Mouse (Mus musculus): ENCODE data around the gene Hoxd4.

Hoxd4 gene

DNA sequence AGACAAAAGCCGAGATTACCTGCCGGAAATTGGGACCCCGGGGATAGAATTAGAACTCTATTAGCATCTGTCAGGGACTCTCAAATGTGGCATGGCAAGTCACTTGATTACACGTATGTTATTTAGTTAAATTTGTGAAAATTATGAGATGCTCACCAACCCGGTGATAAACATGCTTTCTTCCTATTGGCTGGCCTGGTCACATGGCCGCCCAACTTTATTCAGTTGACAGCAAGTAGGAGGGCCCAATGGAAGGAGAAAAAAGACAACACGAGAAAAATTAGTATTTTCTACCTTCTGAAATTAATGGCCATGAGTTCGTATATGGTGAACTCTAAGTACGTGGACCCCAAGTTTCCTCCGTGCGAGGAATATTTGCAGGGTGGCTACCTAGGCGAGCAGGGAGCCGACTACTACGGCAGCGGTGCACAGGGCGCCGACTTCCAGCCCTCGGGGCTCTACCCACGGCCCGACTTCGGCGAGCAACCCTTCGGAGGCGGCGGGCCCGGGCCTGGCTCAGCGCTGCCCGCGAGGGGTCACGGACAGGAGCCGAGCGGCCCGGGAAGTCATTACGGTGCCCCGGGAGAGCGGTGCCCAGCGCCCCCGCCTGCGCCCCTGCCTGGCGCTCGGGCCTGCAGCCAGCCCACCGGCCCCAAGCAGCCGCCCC, 15.4 kb downstream of the Hoxd4 start:
- DNase-seq (ENCODE audit: low read depth, low spot score) = no peak

- no peak for DNase-seq (ENCODE audit: low read depth, low spot score)
Measured at GRCm38 (mm10) chr2:74727640-74728302, 16.0 kb downstream of the Hoxd4 start.

DNA sequence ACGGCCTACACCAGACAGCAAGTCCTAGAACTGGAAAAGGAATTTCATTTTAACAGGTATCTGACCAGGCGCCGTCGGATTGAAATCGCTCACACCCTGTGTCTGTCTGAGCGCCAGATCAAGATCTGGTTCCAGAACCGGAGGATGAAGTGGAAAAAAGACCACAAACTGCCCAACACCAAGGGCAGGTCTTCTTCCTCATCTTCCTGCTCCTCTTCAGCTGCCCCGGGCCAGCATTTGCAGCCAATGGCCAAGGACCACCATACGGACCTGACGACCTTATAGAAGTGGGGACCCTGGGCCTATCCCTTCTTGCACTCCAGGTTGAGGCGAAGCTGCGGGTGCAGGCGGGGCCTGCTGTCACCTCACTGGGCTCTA, 16.6 kb downstream of the Hoxd4 start:
- no peak for DNase-seq (ENCODE audit: low read depth, low spot score)

DNA sequence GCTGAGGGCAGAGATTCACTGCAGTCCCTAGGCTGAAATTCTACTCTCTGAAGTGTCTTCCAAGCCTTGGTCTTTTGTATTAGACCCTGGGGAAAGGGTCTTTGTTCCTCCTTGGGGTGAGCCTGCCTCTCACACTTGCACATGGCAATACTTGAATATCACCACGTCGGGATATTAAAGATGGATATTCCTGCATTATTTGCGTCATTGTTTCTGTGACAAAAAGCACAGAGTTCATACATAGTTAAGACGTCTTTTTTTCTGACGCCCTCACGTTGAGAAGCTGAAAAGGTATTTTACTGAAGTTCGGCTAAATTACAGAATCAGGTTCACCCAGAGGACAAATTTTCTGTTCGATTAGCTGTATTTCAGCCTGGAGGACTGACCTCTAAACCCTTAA, 18.6 kb downstream of the Hoxd4 start:
- no peak for DNase-seq (ENCODE audit: low read depth, low spot score)

- no peak for DNase-seq (ENCODE audit: low read depth, low spot score)
Measured at GRCm38 (mm10) chr2:74731055-74731454, 19.3 kb downstream of the Hoxd4 start.

DNA sequence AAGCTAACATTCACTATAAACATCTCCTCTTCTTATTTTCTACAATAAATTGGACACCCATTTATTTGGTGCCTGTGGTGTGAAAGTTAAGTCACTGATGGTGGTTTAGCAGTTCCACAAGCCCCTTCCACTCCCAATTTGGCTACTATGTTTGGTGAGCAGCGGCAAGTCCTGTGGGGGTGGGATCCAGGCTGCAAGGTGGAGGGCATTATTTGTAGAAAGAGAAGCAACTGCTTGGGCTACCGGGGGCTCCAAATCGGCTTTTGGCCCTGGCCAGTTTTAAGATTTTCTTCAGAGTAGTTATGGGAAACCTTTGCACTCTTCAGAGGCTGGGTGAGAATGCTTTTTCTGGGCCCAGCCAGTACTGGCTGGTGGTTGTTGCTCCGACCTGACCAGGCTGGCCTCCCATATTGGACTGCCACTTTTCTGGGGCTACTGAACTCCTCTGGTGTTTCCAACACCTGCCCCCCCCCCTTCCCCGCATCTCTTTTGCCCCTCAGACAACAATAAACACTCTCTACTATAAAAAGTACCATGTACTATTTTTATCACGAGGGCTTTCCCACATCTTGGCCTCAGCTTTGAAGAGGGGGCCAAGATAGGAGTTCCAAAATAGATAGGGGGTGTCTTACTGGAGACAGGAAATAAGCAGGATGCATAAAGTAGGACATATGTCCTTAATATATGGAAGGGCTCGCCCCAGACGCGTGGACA, 20.2 kb downstream of the Hoxd4 start:
- DNase-seq (ENCODE audit: low read depth, low spot score) = no peak

- no peak for DNase-seq (ENCODE audit: low read depth, low spot score)
Measured at GRCm38 (mm10) chr2:74732513-74733316, 21.0 kb downstream of the Hoxd4 start.

DNA sequence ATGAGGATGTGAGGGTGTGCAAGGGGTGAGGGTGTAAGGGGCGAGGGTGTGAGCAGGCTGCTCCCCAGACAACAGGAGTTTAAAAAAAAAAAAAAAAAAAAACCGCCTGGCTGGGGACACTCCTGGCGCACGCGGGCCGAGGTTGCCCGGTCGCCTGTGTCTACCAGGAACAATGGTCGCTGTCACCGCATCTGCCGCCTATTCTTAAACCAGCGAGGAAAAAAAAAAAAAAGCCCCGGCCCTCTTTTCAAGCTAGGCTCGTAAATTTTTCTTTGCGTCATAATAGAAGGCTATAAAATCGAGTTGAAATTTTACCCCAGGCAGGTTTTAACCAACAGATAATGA, 21.6 kb downstream of the Hoxd4 start:
- DNase-seq (ENCODE audit: low read depth, low spot score) = peak; percentile 87

DNA sequence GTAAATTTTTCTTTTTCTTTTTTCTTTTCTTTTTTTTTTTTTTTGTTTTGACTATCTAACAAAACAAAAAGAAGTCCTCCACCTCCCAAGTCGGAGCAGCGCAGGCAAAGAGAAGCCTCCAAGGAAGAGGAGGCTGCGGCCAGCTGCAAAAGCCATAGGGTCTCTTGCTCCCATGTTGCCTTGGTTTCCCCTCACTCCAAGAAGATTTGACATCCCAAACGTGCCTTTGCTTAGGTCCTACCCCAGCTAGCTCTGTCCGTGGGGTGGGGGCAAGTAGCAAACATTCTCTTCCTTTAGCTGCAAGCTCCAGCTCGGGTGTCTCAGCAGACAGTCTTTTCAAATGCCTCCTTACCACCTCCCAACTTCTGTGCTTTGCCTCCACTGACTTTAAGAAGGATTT, 22.0 kb downstream of the Hoxd4 start:
- no peak for DNase-seq (ENCODE audit: low read depth, low spot score)

GRCm38 (mm10) chr2:74734451-74734850, 22.7 kb downstream of the Hoxd4 start:
- peak; percentile 91 for DNase-seq (ENCODE audit: low read depth, low spot score)

DNA sequence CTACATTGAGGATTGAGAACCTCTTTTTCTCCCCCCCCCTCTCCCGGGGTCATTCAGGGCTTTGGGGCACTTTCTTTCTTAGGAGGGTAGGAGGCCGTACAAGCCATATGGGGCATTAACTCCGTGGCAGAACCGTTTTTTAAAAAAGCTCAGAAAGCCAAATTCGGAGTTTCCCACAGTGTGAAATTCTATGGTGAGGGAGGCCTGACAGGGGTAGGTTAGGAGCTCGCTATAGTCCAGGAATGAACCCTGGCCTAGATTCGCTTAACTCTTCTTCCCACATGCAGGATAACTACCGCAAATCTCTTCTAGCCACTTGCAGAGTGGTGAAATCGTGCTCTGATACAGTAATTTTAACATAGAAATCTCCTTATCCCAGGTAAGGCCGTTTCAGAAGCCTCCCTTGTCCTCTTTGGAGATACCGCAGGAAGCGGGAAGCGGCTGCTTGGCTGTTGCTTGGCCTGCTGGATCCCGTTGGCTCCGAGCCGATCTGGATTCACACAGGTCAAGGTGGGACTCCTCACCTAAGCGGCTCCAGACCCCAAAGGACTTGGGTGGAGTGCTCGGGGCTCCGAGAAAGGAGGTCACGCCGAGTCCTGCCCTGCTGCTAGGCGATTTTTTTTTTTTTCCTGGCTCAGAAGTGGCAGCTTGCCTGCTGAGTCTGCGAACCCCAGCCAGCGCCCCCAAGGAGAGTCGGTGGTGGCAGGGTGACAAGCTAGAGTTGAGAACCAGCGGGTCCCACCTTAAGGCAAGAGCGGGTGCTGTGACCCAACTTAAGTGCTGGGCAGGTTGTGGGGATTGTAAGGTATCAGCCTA, 23.5 kb downstream of the Hoxd4 start:
- DNase-seq (ENCODE audit: low read depth, low spot score) = no peak

DNA sequence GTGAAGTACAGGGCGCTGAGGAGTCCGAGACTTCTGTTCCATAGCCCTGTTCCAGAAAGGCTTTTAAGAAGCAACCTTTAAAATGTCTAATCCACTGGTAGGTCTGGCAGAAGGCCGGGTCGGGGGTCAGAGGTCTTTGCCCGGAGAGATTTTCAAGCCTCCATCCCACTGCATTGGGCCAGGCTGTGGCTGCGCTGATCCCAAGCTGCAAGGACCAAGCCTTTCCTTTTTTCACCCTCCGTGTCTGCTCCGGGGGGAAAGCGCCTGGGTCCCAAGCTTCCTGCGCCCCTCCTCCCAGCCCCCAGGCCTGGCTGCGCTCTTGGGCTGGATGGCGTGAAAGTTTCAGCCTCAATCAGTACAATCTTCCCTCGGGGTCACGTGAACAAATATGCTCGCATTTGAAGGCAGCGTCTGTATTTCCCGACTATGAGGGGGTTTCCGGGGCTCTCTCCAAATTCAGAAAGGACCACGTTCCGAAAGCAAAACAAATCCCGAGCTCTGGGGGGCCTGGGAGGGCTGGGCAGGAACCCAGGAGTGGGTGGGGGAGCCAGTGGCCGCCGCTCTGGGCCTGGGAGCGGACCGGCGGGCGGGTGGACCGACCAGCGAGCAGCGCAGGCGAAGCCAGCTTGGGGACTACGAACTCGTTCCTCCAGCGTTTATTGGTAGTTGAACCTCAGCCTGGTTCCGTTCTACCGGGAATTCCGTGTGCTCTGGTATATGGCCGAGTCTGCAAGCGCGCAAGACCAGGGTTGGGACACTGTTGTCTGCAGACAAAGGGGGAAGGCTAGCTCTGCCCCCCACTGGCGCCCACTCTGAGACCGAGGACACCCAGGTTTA, 24.3 kb downstream of the Hoxd4 start:
- DNase-seq (ENCODE audit: low read depth, low spot score) = no peak

- no peak for DNase-seq (ENCODE audit: low read depth, low spot score)
Measured at GRCm38 (mm10) chr2:74736688-74737577, 25.2 kb downstream of the Hoxd4 start.

DNA sequence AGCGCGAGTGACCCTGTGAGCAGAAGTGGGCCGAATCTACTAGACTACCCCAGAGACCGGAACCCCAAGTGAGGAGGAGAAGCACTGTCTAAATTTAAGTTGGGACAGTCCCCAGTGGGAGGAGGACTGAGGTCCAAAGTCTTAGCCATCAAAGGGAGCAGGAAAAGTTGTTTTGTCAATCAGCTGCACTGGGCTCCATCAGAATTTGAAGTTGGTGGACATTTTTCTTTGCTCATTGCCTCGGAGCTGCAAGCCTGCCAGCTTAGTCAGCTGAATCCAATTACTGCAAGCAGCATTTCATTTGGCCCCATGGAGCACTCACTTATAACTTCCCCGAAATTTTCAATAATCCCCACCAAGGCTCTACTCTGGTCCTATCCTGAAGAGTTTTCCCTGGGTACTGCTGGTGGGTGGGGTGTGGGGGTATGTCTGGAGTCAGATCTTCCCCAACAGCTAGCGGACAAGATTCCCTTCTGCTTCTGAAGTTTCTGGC, 25.9 kb downstream of the Hoxd4 start:
- DNase-seq (ENCODE audit: low read depth, low spot score) = no peak

- DNase-seq (ENCODE audit: low read depth, low spot score) = peak; percentile 84
Measured at GRCm38 (mm10) chr2:74738623-74739475, 27.1 kb downstream of the Hoxd4 start.

GRCm38 (mm10) chr2:74739476-74739800, 27.7 kb downstream of the Hoxd4 start:
- DNase-seq (ENCODE audit: low read depth, low spot score) = no peak

GRCm38 (mm10) chr2:74739869-74740268, 28.1 kb downstream of the Hoxd4 start:
- DNase-seq (ENCODE audit: low read depth, low spot score) = no peak

- DNase-seq (ENCODE audit: low read depth, low spot score) = peak; percentile 87
Measured at GRCm38 (mm10) chr2:74740311-74741091, 28.8 kb downstream of the Hoxd4 start.

Measured in mesoderm, embryonic 11.5 days (tissue).